Mouse (Mus musculus) hindbrain, embryonic 11.5 days (tissue): ENCODE results near the gene 4933400A11Rik. TPM values are rescaled to one million over a fixed set of nuclear protein-coding genes. Genes with fewer than 3 reads are reported as not detected.

Experiments
- ATAC-seq: fragments of 200-750 bp; cut with Nextera tagmentation; 2 replicates; pipeline ENCODE4 v1.8.0; 2017; ENCODE audit warnings: mild to moderate bottlenecking, moderate TSS enrichment, moderate library complexity; ENCODE audit not compliant: low FRiP score
- DNase-seq: peaks from one replicate; pipeline ENCODE4 v3.0.0-alpha.2; 2015; ENCODE audit warnings: low spot score
- H3K27ac ChIP-seq: fragments of 300-500 bp; sonication (generic); 2 replicates; pipeline ENCODE4 v1.5.1; 2014; ENCODE audit warnings: mild to moderate bottlenecking, low read depth, low read length
- H3K27me3 ChIP-seq: fragments of 300-500 bp; sonication (generic); 2 replicates; pipeline ENCODE4 v1.6.1; 2014; ENCODE audit warnings: mild to moderate bottlenecking, low read length, moderate library complexity, mixed read lengths; ENCODE audit not compliant: control insufficient read depth, insufficient read depth
- H3K36me3 ChIP-seq: fragments of 300-500 bp; sonication (generic); 2 replicates; pipeline ENCODE4 v1.6.1; 2014; ENCODE audit warnings: mild to moderate bottlenecking, low read length, moderate library complexity, mixed read lengths; ENCODE audit not compliant: control insufficient read depth, insufficient read depth
- H3K4me1 ChIP-seq: fragments of 300-500 bp; sonication (generic); replicated peaks from 2 replicates; pipeline ENCODE4 v1.6.1; 2014; ENCODE audit warnings: low read length, mixed read lengths; ENCODE audit not compliant: control insufficient read depth, insufficient read depth
- H3K4me2 ChIP-seq: fragments of 300-500 bp; sonication (generic); replicated peaks from 2 replicates; pipeline ENCODE4 v1.6.1; 2014; ENCODE audit warnings: mild to moderate bottlenecking, low read depth, low read length
- H3K4me3 ChIP-seq: fragments of 300-500 bp; sonication (generic); 2 replicates; pipeline ENCODE4 v1.5.1; 2014; ENCODE audit warnings: low read depth, low read length
- H3K9ac ChIP-seq: fragments of 300-500 bp; sonication (generic); 2 replicates; pipeline ENCODE4 v1.6.1; 2014; ENCODE audit warnings: low read depth, low read length
- H3K9me3 ChIP-seq: fragments of 300-500 bp; sonication (generic); 2 replicates; pipeline ENCODE4 v1.6.1; 2016; ENCODE audit warnings: low read length; ENCODE audit not compliant: control insufficient read depth
- WGBS: fragments of 180-500 bp; shearing (Covaris S2); extraction: QIAGEN DNeasy Blood & Tissue Kit; methylation state at CpG from one replicate; pipeline ENCODE4 v1.1.7; 2014; 5-methylcytosine and 5-hydroxymethylcytosine counted together
- polyA plus RNA-seq: library from polyadenylated mRNA; unstranded; fragments of >200 nt; fragmentation: Nextera tagmentation; extraction: Ambion mirVana; gene quantifications from 2 replicates; pipeline ENCODE4 v1.2.1, GENCODE M21; 2014

The 4933400A11Rik gene
- polyA plus RNA-seq, result 0.20 and 0.28 TPM in 2 replicates

GRCm38 (mm10) chrX:169779535-169779934 lies at the start of gene 4933400A11Rik:
4933400A11Rik (minus strand) TSS chrX:169779635.
- Histone ChIP-seq H3K4me1 (no peaks in the 10 kb centered on the region), H3K9me3 (no peaks in the 10 kb centered on the region), H3K4me3 (no peak within 1 kb of the TSS), H3K27ac (no peak within 1 kb of the TSS), H3K36me3 (no peaks in the 10 kb centered on the region), H3K9ac (no peak within 1 kb of the TSS), H3K4me2 (no peak within 1 kb of the TSS), H3K27me3 (peaks cover 4% of the 10 kb centered on the region; the same call in 1 of the 2 replicates)
- WGBS, result 86% methylated on average over 3 of the region's 3 CpGs
- no peak for DNase-seq
- no peak for ATAC-seq

GRCm38 (mm10) chrX:169828136-169828535 lies 48.7 kb upstream of the 4933400A11Rik start:
- 19% methylated on average over 5 of the region's 5 CpGs for WGBS

GRCm38 (mm10) chrX:169827720-169828119 lies 48.3 kb upstream of the 4933400A11Rik start:
- peak overlapping the region; percentile 23 for H3K4me3 ChIP-seq
- H3K27me3 ChIP-seq, result no peaks in the 10 kb centered on the region
- peak overlapping the region; percentile 35 for H3K4me2 ChIP-seq
- 0 out of 2 replicates have a peak, but pooled peaks have one; percentile 1 for ATAC-seq
- H3K9me3 ChIP-seq, result no peaks in the 10 kb centered on the region
- H3K9ac ChIP-seq, result peak overlapping the region; percentile 57; the same call in 1 of the 2 replicates
- DNase-seq, result peak; percentile 35
- H3K27ac ChIP-seq, result peak overlapping the region; percentile 81
- WGBS, result 12% methylated on average over 7 of the region's 7 CpGs
- H3K4me1 ChIP-seq, result no peaks in the 10 kb centered on the region
- H3K36me3 ChIP-seq, result no peaks in the 10 kb centered on the region

More at GRCm38 (mm10) chrX:169828136-169828535, 48.7 kb upstream of the 4933400A11Rik start:
- DNase-seq (no peak), ATAC-seq (peak; percentile 77; the same call in 1 of the 2 replicates)
- Histone ChIP-seq H3K9me3 (no peaks in the 10 kb centered on the region), H3K4me2 (peak overlapping the region; percentile 35), H3K4me3 (peak overlapping the region; percentile 23; the same call in 1 of the 2 replicates), H3K27ac (peak overlapping the region; percentile 81), H3K9ac (peak overlapping the region; percentile 57; the same call in 1 of the 2 replicates), H3K36me3 (no peaks in the 10 kb centered on the region), H3K27me3 (no peaks in the 10 kb centered on the region), H3K4me1 (no peaks in the 10 kb centered on the region)

- WGBS, result 36% methylated on average over 10 of the region's 10 CpGs
- ATAC-seq, result peak; percentile 68
- no peaks in the 10 kb centered on the region for H3K36me3 ChIP-seq
- peak overlapping the region; percentile 3; the same call in 1 of the 2 replicates for H3K4me3 ChIP-seq
- H3K9ac ChIP-seq, result no peak overlapping the region
- no peak overlapping the region for H3K27ac ChIP-seq
- H3K9me3 ChIP-seq, result no peaks in the 10 kb centered on the region
- no peak overlapping the region for H3K4me2 ChIP-seq
- no peaks in the 10 kb centered on the region for H3K27me3 ChIP-seq
- DNase-seq, result peak; percentile 40
- no peaks in the 10 kb centered on the region for H3K4me1 ChIP-seq
These were observed 47.5 kb upstream of the 4933400A11Rik start for GRCm38 (mm10) chrX:169826947-169827346.

GRCm38 (mm10) chrX:169813673-169814072 lies 34.2 kb upstream of the 4933400A11Rik start:
- no peak overlapping the region for H3K27ac ChIP-seq

GRCm38 (mm10) chrX:169811783-169812182 lies 32.3 kb upstream of the 4933400A11Rik start:
- Histone ChIP-seq H3K4me1 (no peaks in the 10 kb centered on the region), H3K36me3 (no peaks in the 10 kb centered on the region), H3K9me3 (no peaks in the 10 kb centered on the region), H3K9ac (no peak overlapping the region), H3K4me3 (no peak overlapping the region), H3K27me3 (peaks cover 12% of the 10 kb centered on the region), H3K4me2 (no peak overlapping the region), H3K27ac (no peak overlapping the region)
- DNase-seq, result no peak
- ATAC-seq, result no peak
- WGBS, result 77% methylated on average over 2 of the region's 2 CpGs

More at GRCm38 (mm10) chrX:169813673-169814072, 34.2 kb upstream of the 4933400A11Rik start:
- no peak overlapping the region for H3K9ac ChIP-seq
- no peaks in the 10 kb centered on the region for H3K4me1 ChIP-seq
- H3K4me3 ChIP-seq, result no peak overlapping the region
- DNase-seq (no peak), ATAC-seq (no peak)
- H3K27me3 ChIP-seq, result peaks cover 10% of the 10 kb centered on the region
- H3K36me3 ChIP-seq, result no peaks in the 10 kb centered on the region
- WGBS, result 90% methylated on average over 1 of the region's 1 CpGs
- H3K9me3 ChIP-seq, result no peaks in the 10 kb centered on the region
- H3K4me2 ChIP-seq, result no peak overlapping the region

- Histone ChIP-seq H3K27ac (no peak overlapping the region), H3K9me3 (no peaks in the 10 kb centered on the region), H3K4me3 (no peak overlapping the region), H3K36me3 (no peaks in the 10 kb centered on the region), H3K4me1 (no peaks in the 10 kb centered on the region), H3K9ac (no peak overlapping the region), H3K27me3 (peaks cover 12% of the 10 kb centered on the region), H3K4me2 (no peak overlapping the region)
- 61% methylated on average over 5 of the region's 5 CpGs for WGBS
- DNase-seq (no peak), ATAC-seq (no peak)
These were observed 31.9 kb upstream of the 4933400A11Rik start for GRCm38 (mm10) chrX:169811318-169811717.

GRCm38 (mm10) chrX:169807744-169808143 lies 28.3 kb upstream of the 4933400A11Rik start:
- DNase-seq (no peak), ATAC-seq (no peak)
- Histone ChIP-seq H3K27ac (no peak overlapping the region), H3K4me2 (no peak overlapping the region), H3K9ac (no peak overlapping the region), H3K27me3 (peaks cover 4% of the 10 kb centered on the region), H3K4me1 (no peaks in the 10 kb centered on the region), H3K9me3 (no peaks in the 10 kb centered on the region), H3K4me3 (no peak overlapping the region), H3K36me3 (no peaks in the 10 kb centered on the region)
- WGBS, result 94% methylated on average over 3 of the region's 3 CpGs

- Histone ChIP-seq H3K9me3 (no peaks in the 10 kb centered on the region), H3K4me2 (no peak overlapping the region), H3K36me3 (no peaks in the 10 kb centered on the region), H3K27ac (no peak overlapping the region), H3K27me3 (peaks cover 4% of the 10 kb centered on the region), H3K4me3 (no peak overlapping the region), H3K4me1 (no peaks in the 10 kb centered on the region), H3K9ac (no peak overlapping the region)
- no peak for DNase-seq
- ATAC-seq, result no peak
- WGBS, result 72% methylated on average over 5 of the region's 5 CpGs
These were observed 26.4 kb upstream of the 4933400A11Rik start for GRCm38 (mm10) chrX:169805791-169806190.
